Mouse (Mus musculus) ES-E14 (cell line): ENCODE measurements at regions not wholly inside any gene's neighbourhood (a gene's known extent, or its start where the extent isn't known, plus 50 kb on each side); places are given as distances from the start of the nearest gene placed in this dataset.

Experiments
- HCFC1 ChIP-seq: IDR thresholded peaks from 2 replicates; pipeline ENCODE4 v1.6.1; 2012; ENCODE audit warnings: low read length, inconsistent platforms, borderline replicate concordance; ENCODE audit not compliant: insufficient read depth
- MAFK ChIP-seq: IDR thresholded peaks from 2 replicates; pipeline ENCODE4 v1.6.1; 2014; ENCODE audit warnings: mild to moderate bottlenecking, low read depth, low read length, inconsistent platforms; ENCODE audit not compliant: insufficient read depth
- ZC3H11A ChIP-seq: IDR thresholded peaks from 2 replicates; pipeline ENCODE4 v1.6.1; 2012; ENCODE audit warnings: low read depth, mild to moderate bottlenecking, inconsistent platforms, low read length, borderline replicate concordance
- ZNF384 ChIP-seq: IDR thresholded peaks from 2 replicates; pipeline ENCODE4 v1.6.1; 2012; ENCODE audit warnings: low read depth, low read length, inconsistent platforms

DNA sequence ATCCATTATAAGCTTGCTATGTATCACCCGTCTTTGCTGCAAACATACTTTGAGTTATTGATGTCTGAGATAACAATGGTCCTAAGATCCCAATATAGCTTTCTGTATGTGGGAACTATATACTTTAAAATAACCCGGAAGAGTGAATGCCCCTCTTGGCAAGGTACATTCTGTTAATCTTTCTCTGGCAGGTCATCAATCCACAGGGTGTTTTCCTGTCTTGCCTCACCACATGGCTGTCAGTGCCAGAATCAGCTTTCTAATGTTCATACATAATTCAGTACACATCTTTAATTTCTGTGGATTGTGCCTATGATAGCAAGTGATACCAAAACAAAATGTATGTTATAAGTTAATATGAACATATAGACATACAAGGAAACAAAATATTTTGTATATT, 267.6 kb upstream of the Ppfia2 start:
- TF ChIP-seq ZNF384, result no peak
- no peak for TF ChIP-seq ZC3H11A
- TF ChIP-seq MAFK, result no peak
- no peak for TF ChIP-seq HCFC1
